Mouse (Mus musculus) thymus, adult 2 months (tissue): ENCODE results near the gene Htra1. TPM values are rescaled to one million over a fixed set of nuclear protein-coding genes. Genes with fewer than 3 reads are reported as not detected.

Experiments used
- DNase-seq: peaks from one replicate; pipeline ENCODE4 v3.0.0; 2021
- H3K27ac ChIP-seq: fragments of 200-500 bp; 2 replicates; pipeline ENCODE4 v1.5.1; 2012; ENCODE audit warnings: low read length, control low read depth; ENCODE audit not compliant: control insufficient read depth, insufficient read depth
- H3K27me3 ChIP-seq: fragments of 200-500 bp; 2 replicates; pipeline ENCODE4 v1.6.1; 2012; ENCODE audit warnings: mild to moderate bottlenecking, low read length, moderate library complexity, mixed read lengths; ENCODE audit not compliant: control insufficient read depth, insufficient read depth
- H3K36me3 ChIP-seq: fragments of 200-500 bp; 2 replicates; pipeline ENCODE4 v1.6.1; 2012; ENCODE audit warnings: mild to moderate bottlenecking, low read length, moderate library complexity; ENCODE audit not compliant: control insufficient read depth, insufficient read depth
- H3K4me1 ChIP-seq: fragments of 200-500 bp; replicated peaks from 2 replicates; pipeline ENCODE4 v1.6.1; 2012; ENCODE audit warnings: low read length; ENCODE audit not compliant: control insufficient read depth, insufficient read depth
- H3K4me3 ChIP-seq: fragments of 200-500 bp; 2 replicates; pipeline ENCODE4 v1.5.1; 2012; ENCODE audit warnings: mild to moderate bottlenecking, low read length, control low read depth, moderate library complexity; ENCODE audit not compliant: control insufficient read depth, insufficient read depth
- CTCF ChIP-seq: fragments of 200-500 bp; IDR thresholded peaks from 2 replicates; pipeline ENCODE4 v1.5.1; 2012; ENCODE audit warnings: mild to moderate bottlenecking, control low read depth, low read length, moderate library complexity, borderline replicate concordance; ENCODE audit not compliant: control insufficient read depth, poor library complexity, insufficient read depth; ENCODE audit errors: extremely low read depth
- POLR2A ChIP-seq: fragments of 200-500 bp; IDR thresholded peaks from 2 replicates; pipeline ENCODE4 v1.6.1; 2012; ENCODE audit warnings: mild to moderate bottlenecking, low read length, control low read depth, moderate library complexity; ENCODE audit not compliant: control insufficient read depth, poor library complexity, insufficient read depth; ENCODE audit errors: extremely low read depth
- WGBS: fragments of 180-500 bp; shearing (Covaris S2); methylation state at CpG from one replicate; pipeline ENCODE4 v1.1.7; 2018; 5-methylcytosine and 5-hydroxymethylcytosine counted together
- polyA plus RNA-seq: library from polyadenylated mRNA; depleted of rRNA; stranded (reverse); fragments of >200 nt; gene quantifications from 2 replicates; pipeline ENCODE4 v1.2.3, GENCODE M21; 2012

Htra1 gene
- polyA plus RNA-seq, 1 experiment, result 35.8 TPM

DNA sequence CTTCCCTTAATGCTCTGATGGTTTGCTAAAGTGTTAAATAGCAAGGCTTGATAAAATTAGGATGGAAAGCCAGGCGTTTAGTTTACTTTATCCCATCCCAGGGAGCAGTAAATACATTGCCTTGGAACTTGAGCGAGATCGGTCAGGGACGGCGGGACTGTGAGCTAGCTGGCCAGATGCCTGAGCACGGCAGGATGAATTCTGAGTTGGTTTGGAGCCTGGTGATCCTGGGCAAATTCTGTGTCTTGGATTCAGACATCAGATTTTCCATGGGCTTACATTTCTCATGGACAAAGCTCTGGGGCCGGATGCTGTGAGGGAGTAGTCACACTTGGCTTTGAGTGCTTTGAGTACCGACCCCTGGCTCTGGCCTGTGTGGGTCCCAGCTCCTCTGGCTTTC, 4.8 kb downstream of the Htra1 start:
- no peak overlapping the region for H3K27ac ChIP-seq
- H3K4me1 ChIP-seq, result no peaks in the 10 kb centered on the region
- no peaks in the 10 kb centered on the region for H3K36me3 ChIP-seq
- TF ChIP-seq CTCF (no peak), POLR2A (no peak)
- H3K4me3 ChIP-seq, result no peak overlapping the region
- WGBS, result 90% methylated on average over 8 of the region's 8 CpGs
- H3K27me3 ChIP-seq, result peaks cover 9% of the 10 kb centered on the region; the same call in 1 of the 2 replicates
- DNase-seq, result no peak

DNA sequence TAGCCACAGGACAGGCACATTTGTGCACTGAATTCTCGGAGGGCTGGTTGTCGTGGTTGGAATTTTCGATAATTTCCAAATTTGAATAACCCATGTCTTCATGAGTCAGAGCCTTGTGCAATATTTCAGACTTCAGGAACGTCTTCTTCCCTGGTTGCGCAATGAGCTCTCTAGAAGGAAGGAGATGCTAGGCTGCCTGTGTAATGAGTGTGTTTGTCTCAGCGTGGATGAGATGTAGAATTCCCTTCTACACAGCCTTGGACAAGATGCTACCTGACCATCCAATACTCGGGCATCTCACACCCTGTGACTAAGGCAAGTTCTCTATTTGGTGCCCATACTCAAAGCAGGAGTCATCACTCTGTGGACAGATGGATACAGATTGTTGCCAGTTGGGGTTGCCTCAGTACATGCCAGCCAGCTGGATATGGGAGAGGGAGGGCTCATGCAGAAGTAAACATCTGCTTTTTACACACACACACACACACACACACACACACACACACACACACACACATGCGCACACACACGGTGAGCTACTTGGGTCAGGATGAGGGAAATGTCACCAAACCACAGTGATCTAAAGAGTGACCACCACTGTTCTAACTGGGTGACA, 7.5 kb downstream of the Htra1 start:
- Histone ChIP-seq H3K27me3 (no peaks in the 10 kb centered on the region; the same call in 1 of the 2 replicates), H3K4me1 (no peaks in the 10 kb centered on the region), H3K4me3 (no peak overlapping the region), H3K27ac (no peak overlapping the region), H3K36me3 (no peaks in the 10 kb centered on the region)
- no peak for DNase-seq
- WGBS, result 86% methylated on average over 9 of the region's 9 CpGs
- TF ChIP-seq POLR2A (no peak), CTCF (no peak)

DNA sequence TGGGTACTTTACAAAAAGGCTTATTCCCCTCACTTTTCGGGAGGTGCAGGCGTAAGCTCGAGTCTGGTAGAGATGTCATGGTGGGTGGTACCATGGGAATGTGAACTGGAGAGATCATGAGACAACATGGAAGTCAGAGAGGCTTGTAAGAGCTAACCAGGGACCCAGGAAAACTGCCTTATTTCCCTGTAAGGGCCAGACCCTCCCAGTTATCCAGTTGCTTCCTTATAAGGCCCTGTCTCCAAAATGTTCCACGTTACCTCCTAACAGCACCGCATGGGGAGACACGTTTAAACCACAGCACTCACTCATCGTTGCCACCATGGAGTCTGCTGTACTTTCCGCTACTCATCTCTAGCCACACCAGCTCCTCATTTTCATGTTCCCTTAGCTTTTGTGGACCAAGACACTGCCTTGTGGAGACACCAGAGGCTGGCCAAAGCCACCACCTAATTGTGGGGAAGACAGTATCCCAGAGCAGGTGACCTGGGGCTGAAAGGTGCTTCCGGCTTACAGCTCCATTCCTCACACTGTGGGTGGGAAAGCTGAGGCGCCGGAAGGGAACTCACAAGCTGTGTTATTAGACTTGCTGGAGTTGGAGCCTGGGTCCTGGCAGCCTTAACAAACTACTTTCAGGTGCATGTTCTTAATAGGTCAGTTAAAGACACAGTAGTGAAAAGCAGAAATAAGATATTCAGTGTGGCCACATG, 9.0 kb downstream of the Htra1 start:
- TF ChIP-seq POLR2A (no peak), CTCF (no peak)
- no peak for DNase-seq
- no peaks in the 10 kb centered on the region for H3K4me1 ChIP-seq
- H3K36me3 ChIP-seq, result no peaks in the 10 kb centered on the region
- 95% methylated on average over 11 of the region's 11 CpGs for WGBS
- no peak overlapping the region for H3K27ac ChIP-seq
- no peaks in the 10 kb centered on the region for H3K27me3 ChIP-seq
- H3K4me3 ChIP-seq, result no peak overlapping the region

DNA sequence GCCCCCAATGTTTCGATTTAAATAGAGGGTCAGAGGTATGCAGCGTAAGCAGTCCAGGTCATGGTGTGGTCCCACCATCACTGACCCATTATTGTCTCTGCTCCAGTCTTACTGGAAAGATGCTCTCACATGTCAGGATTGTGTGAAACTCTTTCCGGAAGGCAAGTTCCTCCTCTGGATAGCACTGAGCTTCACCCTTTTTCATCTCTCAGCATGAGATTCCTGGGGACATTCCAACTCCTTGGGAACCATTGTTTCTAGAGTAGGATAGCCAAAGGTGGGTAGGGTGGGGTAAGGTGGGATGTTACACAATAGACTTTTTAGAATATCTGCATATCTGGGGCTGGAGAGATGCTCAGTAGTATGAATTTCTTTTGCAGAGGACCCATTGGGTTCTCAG, 9.8 kb downstream of the Htra1 start:
- WGBS, result 93% methylated on average over 3 of the region's 3 CpGs
- no peak for DNase-seq

DNA sequence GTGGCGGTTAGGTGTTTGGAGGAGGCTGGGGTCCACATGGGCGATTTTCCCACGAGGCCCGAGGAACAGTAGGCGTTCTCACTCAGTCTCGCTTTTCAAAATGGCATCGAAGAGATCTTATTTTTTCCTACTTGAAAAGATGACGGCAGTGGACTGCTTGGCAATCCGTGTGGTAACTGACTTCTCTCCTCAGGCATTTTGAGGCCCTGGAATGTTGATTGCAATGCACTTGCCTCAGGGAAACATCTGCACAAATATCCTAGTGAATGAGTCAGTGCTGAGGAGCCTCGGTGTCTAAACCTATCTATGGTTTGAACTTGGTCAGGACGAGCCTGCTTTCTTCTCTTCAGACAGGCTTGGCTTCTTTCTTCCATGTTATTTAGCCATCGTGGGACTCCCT, 10.4 kb downstream of the Htra1 start:
- Histone ChIP-seq H3K4me3 (no peak overlapping the region), H3K27ac (no peak overlapping the region), H3K36me3 (no peaks in the 10 kb centered on the region), H3K27me3 (no peaks in the 10 kb centered on the region), H3K4me1 (no peaks in the 10 kb centered on the region)
- no peak for DNase-seq
- WGBS, result 94% methylated on average over 12 of the region's 12 CpGs
- no peak for TF ChIP-seq POLR2A
- no peak for TF ChIP-seq CTCF

More for the DNA sequence above, 9.8 kb downstream of the Htra1 start:
- Histone ChIP-seq H3K4me1 (no peaks in the 10 kb centered on the region), H3K36me3 (no peaks in the 10 kb centered on the region), H3K27me3 (no peaks in the 10 kb centered on the region), H3K4me3 (no peak overlapping the region), H3K27ac (no peak overlapping the region)
- no peak for TF ChIP-seq POLR2A
- no peak for TF ChIP-seq CTCF

DNA sequence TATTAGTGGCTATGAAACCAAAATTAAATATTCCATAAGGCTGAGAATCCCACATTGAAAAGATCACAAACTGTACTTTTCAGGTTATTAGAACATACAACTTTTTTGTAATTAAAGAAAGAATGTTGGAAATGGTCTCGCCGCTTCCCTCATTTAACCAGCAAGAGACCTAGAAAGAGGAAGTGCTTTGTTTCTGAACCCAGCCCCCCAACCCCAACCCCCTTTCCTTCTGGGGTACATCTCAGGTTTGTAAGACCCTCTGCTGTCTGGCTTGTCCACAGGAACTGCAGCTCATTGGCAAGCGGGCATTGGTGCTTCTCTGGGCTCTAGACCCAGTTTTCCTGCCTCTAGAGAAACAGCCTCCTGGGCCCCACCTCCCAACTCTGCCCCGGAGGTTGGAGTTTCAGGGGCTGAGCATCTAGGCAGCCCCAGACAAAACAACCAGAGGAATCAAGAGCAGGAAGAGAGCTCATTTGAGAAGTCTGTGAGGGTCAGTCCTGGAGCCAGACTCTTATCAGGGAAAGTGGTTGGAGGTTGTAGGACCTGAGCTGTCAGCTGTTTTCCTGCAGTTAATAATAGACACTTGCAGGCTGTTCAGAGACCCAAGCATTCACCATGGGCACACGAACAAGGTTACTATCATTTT, 12.8 kb downstream of the Htra1 start:
- no peak overlapping the region for H3K4me3 ChIP-seq

More for the DNA sequence above, 12.8 kb downstream of the Htra1 start:
- no peak for TF ChIP-seq CTCF
- TF ChIP-seq POLR2A, result no peak
- H3K27me3 ChIP-seq, result no peaks in the 10 kb centered on the region
- no peak for DNase-seq
- no peak overlapping the region for H3K27ac ChIP-seq
- 14% methylated on average over 5 of the region's 5 CpGs for WGBS
- H3K36me3 ChIP-seq, result no peaks in the 10 kb centered on the region
- H3K4me1 ChIP-seq, result no peaks in the 10 kb centered on the region
